Mouse (Mus musculus): ENCODE data around the gene Gm49387.

GRCm38 (mm10) chr14:31543885-31544442 is 96.7 kb downstream of the Gm49387 start:
- TF ChIP-seq CTCF (IDR thresholded peaks at IDR 0.05; ENCODE audit: low read depth, low read length) (no peak), POLR2AphosphoS5 (IDR thresholded peaks at IDR 0.05; ENCODE audit: insufficient replicate concordance, low read depth, low read length) (no peak), GATA2 (IDR thresholded peaks at IDR 0.05; ENCODE audit: borderline replicate concordance, low read depth, low read length) (no peak), GATA1 (IDR thresholded peaks at IDR 0.05; ENCODE audit: borderline replicate concordance, low read length) (no peak), TAL1 (conservative IDR thresholded peaks at IDR 0.05; ENCODE audit: low read depth, low read length) (no peak)

Data from G1E (cell line).